Mouse (Mus musculus) G1E (cell line): ENCODE measurements at regions not wholly inside any gene's neighbourhood (a gene's known extent, or its start where the extent isn't known, plus 50 kb on each side); places are given as distances from the start of the nearest gene placed in this dataset.

Source experiments
- CTCF ChIP-seq: IDR thresholded peaks from 2 replicates; pipeline ENCODE4 v1.5.1; 2012; ENCODE audit warnings: low read depth, low read length, inconsistent platforms, mixed read lengths
- GATA1 ChIP-seq: IDR thresholded peaks from 2 replicates; pipeline ENCODE4 v1.6.1; 2012; ENCODE audit warnings: borderline replicate concordance, low read length, inconsistent platforms, mixed read lengths
- GATA2 ChIP-seq: IDR thresholded peaks from 2 replicates; pipeline ENCODE4 v1.6.1; 2012; ENCODE audit warnings: low read depth, low read length, inconsistent platforms, borderline replicate concordance
- POLR2AphosphoS5 ChIP-seq: IDR thresholded peaks from 2 replicates; pipeline ENCODE4 v1.6.1; 2012; ENCODE audit warnings: low read depth, low read length, inconsistent platforms; ENCODE audit not compliant: insufficient replicate concordance
- TAL1 ChIP-seq: conservative IDR thresholded peaks from 2 replicates; pipeline ENCODE4 v1.6.1; 2012; ENCODE audit warnings: low read depth, low read length, inconsistent platforms, mixed read lengths

GRCm38 (mm10) chr8:101329290-101329689 is 1456.2 kb downstream of the Cdh11 start:
- no peak for TF ChIP-seq CTCF
- no peak for TF ChIP-seq TAL1
- TF ChIP-seq POLR2AphosphoS5, result no peak
- no peak for TF ChIP-seq GATA2
- TF ChIP-seq GATA1, result no peak
